Mouse (Mus musculus) megakaryocyte-erythroid progenitor cell, adult 5-6 weeks (primary cell): Measurements from ENCODE around the gene Gpr152. TPM values are rescaled to one million over a fixed set of nuclear protein-coding genes. Genes with fewer than 3 reads are reported as not detected.
"Not testable (repeated sequence)": the region's sequence is repeated elsewhere in the genome, so short reads cannot be mapped to it uniquely, and the experiment has no call there.

ENCODE experiments used
- ATAC-seq: replicated peaks from 2 replicates; pipeline ENCODE4 v1.8.0; 2016; ENCODE audit warnings: mild to moderate bottlenecking, inconsistent platforms; ENCODE audit not compliant: severe bottlenecking, poor library complexity, low FRiP score, low TSS enrichment
- total RNA-seq, 2 experiments: library from RNA; stranded (forward) in 1 of 2; stranded (reverse) in 1 of 2; fragments of 200-1000, 215-1000 nt in 1 of 2; fragments of >200 nt in 1 of 2; fragmentation: Nextera tagmentation in 1 of 2; gene quantifications; 2 replicates each; pipeline ENCODE4 v1.2.3; 2014 to 2017

Gpr152 gene
- total RNA-seq, 2 experiments from 2014 or later: not detected

DNA sequence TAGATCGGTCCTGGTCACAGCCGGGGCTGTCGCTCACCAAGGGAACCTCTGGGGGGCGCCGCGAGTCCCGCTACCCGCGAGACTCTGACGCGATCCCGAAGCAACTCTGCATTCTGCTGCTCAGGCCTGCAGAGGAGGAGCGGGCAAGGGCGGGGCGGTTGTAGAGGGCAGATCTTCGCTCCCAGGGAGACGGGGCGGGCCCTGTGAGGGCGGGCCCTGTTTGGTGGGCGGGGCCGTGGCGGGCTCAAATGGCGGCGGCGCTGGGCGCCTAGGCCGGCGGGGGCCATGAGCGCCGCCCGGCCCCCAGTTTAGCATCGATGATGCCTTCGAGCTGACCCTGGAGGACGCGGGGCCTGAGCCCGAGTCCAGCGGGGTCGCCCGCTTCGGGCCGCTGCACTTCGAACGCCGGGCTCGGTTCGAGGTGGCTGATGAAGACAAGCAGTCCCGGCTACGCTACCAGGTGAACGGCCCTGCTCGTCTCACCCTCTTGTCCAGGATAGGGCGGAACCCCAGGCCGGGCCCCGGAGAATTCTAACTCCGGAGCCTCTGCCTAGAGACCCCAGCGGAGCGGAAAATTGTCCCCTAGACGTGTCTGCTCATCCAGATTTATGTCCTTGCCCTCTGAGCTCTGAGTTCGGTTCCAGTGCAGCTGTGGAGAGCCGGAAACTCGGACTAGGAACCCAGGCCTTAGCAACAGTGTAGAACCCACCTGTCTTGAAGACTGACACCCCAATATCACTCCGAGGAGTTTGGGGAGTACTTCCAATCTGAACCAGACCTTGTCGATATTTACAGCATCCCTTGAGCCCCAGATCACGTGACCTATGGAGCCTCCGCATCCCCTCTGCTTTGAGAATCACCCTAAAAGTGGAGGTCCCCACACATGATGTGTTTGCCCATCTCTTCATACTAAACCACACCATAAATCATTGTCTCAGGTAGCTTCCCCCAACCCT, 13.6 kb upstream of the Gpr152 start, which contains the start of gene Aip:
Gene Aip (minus strand): TSS at position 118 of the 956 bp plus-strand sequence.
- peak; percentile 85 for ATAC-seq

DNA sequence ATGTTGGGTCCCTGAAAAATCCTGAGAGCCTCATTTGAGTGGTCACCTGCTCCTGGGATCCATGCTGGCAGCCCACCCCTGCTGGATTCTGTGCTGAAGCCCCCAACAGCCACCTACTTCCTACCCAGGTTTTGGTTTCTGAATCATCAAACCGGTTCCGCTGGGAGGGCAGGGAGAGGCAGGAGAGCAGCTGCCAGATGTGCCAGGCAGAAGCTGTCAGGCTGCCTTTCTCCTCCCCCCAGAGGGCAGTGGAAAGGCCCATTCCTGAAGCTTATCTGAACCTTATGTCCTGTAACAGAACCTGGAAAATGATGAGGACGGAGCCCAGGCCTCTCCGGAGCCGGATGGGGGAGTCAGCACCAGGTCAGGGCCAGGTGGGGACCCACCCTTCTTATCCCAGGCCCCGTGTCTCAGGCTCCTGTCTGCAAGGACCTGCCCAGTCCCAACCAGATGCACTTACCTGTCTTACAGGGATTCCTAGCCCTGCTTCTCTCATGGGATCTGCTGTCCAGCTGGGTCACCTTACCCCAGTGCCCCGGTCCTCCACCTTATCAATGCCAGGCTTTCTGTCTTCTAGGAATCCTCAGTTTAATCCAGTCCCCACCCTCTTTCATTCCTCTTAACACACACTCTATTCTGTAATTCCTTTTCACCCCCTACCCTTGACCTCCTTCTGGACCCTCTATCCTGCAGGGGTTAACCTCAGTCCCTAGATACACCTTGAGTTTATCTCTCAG, 12.7 kb upstream of the Gpr152 start:
- no peak for ATAC-seq

DNA sequence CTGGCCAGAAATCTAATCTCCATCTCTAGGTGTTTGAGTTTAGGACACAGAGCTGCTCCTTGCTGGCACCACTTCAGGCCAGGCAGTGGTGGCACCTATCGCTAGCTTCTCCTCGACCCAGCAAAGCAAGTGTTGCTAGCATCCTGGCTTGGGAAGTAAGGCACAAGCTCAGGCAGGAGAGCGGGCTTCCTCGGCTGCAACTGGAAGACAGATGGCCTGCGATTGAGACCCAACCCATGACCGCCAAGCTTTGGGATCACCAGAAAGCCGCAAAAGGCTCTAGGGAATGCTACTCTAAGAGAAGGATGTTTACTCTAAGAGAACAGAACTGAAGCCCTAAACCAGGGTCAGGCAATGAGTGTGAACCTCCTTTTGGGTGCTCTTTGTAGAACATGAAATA, 10.1 kb upstream of the Gpr152 start:
- no peak for ATAC-seq

DNA sequence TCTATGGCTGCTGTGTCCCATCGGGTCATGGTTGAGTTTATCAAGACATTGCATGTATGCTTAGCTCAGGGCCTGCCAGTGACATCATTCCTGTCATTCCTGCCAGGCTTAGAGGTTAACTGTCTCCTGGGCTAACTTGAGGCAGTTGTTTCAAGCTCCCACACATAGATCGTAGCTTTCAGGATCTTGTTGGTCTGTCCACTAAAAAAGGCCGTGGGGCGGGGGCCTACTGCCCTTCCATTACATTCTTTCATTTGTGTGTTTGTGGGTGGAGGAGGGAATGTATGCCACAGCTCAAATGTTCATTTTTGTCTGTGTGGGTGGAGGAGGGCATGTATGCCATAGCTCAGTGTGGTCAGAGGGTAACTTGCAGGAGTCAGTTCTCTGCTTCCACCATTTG, 9.5 kb upstream of the Gpr152 start:
- no peak for ATAC-seq

DNA sequence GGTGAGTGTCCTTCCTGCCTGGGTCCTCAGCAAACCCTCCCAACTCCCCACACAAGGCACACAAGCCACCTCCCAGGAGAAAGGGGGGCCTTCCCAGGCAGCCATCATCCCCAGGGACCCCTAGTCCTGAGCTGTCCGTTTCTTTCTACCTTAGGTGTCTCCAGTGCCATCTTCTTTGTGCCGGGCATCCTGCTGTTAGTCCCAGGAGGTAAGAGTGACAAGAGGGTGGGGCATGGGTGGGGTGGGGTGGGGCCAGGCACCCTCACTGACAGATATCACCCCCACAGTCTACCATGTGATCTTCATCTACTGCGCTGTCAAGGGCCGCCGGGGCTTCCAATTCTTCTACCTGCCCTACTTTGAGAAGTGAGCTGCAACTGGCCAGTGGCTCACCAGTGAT, 8.5 kb upstream of the Gpr152 start:
- peak; percentile 50 for ATAC-seq

DNA sequence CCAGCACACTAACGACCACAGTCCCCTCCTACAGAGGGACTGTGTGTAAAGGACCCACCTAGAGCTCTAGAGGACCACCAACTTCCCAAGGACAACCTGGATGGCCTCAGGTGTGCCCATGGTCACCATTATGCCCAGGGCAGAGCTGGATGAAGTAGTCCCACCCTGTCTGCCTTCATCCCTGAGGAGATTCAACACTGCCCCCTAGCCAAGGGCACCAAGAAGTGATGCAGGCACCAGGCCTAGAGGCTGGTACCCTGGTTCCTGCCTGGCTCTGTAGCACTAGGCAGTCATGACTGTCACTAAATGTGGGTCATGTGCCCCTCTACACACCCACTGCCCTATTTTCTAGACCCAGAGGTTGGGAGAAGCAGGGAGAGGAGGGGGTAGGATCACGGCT, 7.8 kb upstream of the Gpr152 start:
- 0 out of 2 replicates have a peak, but pooled peaks have one; percentile 37 for ATAC-seq

DNA sequence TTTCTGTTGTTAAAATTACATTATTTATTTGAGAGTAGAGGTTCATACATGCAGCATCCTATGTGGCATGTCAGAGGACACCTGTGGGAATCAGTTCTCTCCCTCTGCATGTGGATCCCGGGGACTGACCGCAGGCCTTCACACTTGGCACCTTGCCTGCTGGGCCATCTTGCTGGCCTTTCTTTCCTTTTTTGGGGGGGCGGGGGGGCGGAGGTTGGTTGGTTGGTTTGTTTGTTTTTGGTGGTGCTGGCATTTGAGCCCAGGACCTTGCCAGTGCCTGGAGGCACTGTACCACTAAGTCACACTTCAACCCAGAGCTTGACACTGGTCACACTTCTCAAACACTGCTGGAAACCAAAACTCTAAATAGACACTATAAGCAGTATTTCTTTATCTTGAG, 5.2 kb upstream of the Gpr152 start:
- ATAC-seq: no peak

DNA sequence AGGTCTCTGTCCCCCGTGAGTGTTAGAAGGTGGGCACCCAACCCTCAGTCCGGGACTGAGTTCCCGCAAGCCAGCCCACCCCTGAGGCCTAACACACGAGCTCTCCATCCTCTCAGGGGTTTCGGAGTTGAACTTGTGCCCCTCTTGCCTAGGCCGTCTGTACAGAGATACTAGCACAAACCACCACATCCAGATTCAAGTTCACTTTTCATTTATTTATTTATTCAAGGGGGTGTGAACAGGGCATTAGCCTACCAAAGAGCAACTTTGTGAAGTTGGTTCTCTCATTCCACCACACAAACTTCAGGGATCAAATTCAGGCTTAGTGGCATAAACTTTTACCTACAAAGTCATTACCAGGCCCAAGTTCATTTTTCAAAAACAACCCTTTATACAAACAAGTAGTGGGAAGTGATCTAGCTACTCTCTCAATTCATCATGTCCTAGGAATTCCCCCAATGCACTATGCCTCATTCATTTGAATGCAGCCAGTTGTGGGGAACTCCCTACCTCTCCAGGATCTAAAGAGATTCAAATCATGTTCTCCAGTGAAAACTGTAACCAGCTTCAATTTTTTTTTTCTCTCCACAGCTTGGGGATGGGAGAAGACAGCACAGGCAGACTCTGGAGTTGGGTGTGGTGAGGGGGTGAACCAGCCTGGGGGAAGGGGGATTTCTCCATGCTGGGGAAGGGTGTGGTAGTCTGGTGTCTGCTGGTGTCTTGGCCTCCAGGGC, 4.2 kb upstream of the Gpr152 start:
- ATAC-seq: not testable (repeated sequence)

DNA sequence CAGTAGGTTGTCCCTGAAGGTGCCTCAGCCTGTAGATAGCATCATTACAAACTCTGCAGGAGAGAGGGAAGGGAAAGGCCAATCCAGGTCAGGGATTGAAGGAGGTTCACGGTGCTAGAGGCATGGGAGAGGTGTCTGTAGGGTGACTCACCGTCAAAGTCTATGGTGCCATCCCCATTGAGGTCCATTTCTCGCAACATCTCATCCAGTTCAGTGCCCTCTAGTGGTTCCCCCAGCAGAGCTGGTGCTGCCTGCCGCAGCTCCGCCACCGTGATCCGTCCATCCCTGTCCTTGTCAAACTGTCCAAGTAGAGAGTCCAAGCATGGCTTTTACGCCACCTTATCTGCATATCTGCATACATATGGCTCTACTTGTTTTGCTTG, 3.6 kb upstream of the Gpr152 start:
- ATAC-seq: peak; percentile 74; the same call in 1 of the 2 replicates

DNA sequence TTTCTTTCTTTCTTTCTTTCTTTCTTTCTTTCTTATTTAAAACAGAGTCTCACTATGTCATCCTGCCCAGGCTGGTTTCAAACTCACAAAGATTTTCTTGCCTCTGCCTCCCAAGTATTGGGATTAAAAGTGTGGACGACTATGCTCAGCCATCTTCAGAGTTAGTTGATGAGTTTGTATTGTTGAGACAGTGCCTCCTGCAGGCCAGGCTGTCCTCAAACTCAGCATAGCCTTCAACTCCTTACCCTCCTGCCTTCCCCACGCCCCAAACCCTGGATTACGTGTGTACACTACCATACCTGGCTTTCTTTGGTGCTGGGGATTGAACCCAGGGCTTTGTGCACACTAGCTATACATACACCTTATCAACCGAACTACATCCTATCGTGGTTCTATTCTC, 3.1 kb upstream of the Gpr152 start:
- ATAC-seq: peak; percentile 65; the same call in 1 of the 2 replicates

DNA sequence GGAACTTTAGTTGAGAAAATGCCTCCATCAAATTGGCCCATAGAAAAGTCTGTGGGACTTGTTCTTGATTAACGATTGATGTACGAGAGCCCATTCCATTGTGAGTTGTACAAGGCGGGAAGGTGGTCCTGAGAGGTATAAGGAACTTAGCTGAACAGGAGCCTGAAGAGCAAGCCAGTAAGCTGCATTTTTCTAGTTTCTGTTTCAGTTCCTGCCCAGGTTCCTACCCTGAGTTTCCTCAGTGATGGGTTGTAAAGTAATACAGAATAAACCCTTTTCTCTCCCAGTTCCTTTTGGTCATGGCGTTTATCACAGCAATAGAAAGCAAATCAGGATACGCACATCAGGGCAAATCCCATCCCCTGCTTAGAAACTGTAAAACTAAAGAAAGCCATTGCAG, 1.7 kb upstream of the Gpr152 start:
- no peak for ATAC-seq

DNA sequence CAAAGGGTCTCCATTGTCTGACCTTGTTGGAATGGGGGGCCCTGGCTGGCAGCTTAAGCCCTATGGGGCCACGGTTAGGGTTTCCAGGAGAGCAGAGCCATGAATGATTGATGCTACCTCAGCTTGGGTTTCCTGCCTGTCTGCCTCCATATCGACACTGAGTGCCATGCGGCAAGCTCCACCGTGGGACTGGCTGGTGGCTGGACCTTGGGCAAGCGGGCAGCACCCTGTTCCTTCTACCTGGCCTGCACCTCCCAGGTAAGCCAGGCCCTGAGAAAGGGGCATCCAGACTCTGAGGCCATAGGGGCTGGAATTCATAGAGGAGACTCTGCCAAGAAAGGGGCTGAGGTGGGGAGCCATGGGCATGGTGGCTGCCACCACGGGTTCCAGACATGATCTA, 560 bp downstream of the Gpr152 start:
- no peak for ATAC-seq

DNA sequence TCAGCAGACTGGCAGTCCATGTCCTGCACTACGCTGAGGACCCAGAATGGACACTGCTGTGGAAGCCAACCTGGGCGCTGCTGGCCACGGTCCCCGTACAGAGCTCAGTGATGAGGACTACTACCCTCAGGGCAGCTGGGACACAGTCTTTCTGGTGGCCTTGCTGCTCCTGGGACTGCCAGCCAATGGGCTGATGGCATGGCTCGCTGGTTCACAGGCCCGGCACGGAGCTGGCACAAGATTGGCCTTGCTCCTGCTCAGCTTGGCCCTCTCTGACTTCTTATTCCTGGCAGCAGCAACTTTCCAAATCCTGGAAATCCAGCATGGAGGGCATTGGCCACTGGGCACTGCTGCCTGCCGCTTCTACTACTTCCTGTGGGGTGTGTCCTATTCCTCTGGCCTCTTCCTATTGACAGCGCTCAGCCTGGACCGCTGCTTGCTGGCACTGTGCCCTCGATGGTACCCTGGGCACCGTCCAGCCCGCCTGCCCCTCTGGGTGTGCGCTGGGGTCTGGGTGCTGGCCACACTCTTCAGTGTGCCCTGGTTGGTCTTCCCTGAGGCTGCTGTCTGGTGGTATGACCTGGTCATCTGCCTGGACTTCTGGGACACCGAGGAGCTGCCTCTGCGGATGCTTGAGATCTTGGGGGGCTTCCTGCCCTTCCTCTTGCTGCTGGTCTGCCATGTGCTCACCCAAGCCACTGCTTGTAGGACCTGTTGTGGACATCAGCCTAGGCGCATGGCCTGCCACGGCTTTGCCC, 3.0 kb downstream of the Gpr152 start:
- 0 out of 2 replicates have a peak, but pooled peaks have one; percentile 6 for ATAC-seq

DNA sequence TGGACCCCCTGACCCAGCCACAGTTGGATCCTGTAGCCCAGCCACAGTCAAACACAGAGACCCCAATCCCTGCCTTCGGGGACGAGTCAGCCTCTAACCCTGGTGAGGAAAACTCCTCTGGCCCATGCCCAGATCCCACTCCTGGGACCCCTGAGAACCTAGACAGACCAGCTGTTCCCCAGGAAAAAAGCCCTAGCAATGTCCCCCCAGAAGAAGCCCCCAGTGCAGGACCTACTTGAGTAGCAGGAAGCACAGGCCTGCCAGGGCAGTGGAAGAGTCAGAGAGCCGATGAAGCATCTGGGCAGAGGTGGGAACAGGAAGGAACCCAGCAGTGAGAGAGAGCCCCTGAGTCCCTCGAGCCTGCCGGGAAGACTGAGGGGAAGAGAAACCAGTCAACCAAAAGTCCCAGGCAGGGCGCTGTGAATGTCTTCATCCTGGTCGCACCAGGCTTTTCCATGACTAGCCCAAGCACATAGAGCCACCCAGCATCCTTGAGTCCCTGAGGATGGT, 4.2 kb downstream of the Gpr152 start, which contains the start of gene Cabp4:
Gene Cabp4 (minus strand): TSS at position 275 of the 510 bp plus-strand sequence.
- ATAC-seq: no peak

DNA sequence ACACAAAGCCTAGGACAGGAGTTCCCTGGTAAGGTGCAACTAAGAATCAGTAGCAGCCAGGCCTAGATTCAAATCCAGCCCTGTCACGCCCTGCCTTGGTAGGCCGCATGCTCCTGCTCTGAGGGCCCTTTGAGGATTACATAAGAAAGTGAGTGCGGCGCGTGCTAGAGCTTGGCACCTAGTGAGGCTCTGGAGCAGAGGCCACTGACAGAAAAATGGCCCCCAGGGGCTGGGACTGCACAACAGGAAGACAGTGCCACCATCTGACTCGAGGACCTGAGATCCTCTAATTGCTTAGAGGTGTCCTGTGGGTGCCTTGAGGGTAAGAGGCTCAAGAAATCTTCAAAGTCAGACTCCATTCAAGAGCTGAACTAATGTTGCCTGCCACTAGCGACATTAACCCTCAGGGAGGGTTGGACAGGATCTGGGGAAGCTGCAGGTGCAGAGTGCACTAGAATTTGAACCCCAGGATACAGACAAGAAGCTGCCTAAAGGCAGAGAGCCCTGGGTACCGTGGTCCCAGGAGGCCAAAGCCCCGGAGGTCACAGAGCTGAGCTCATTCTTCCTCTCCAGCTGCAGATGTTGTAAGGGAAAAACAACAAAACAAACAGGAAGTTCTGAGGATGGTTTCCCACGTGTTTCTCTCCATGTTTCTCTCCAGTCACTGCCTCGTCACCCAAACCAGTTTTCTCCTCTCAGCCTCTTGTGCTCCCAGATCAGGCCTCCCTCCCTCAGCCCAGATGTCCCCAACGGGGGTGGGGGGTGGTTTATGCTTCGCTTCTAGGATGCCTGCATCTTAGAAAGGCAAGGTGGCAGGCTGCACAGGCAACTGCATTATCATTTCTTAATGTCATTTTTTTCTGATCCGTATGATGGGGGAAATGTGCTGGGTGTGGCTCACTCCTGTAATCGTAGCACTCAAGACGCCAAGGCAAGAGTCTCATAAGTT, 5.2 kb downstream of the Gpr152 start:
- ATAC-seq: no peak

DNA sequence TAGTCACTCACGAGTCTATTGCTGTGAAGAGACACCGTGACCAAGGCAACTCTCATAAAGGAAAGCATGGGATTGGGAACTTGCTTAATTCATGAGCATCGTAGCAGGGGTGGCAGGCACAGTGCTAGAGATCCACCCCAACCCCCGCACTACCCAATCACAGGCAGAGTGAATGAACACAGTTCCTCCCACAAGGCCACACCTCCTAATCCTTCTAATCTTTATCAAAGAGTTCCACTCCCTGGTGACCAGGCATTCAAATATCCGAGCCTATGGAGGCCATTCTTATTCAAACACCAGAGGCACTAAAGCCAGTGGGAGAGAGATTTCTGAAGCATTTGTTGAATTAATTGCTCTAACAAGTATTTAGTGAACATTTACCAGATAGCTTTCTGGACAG, 6.3 kb downstream of the Gpr152 start:
- ATAC-seq: no peak

DNA sequence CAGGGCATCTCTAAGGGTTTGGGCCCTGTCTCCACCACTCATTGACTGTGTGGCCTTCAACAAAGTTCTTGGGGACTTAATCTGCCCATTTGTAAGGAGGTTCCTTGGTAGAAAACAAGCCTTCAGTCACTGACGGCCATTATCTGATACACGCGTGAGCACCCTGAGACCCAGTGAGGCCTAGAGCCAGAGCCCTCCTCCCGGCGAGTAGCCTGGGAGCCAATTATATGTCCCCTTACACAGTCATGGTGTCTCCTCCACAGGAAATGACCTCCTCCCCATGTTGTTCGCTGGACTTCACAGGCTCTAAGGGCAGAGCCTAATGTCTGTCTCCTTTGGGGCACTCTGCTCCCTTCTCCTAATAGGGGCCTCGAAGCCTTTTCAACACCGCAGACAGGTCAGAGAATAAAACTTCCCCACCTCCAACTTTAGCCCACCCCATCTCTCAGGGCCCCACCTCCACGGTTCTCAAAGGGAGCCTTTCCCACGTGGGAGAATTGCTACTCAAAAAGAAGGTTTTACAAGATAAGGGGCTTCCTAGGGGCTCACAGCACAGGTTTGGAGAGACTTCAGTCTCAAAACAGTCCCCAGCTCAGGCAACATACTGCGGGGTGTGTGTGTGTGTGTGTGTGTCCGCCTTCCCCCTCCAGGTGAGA, 6.9 kb downstream of the Gpr152 start:
- no peak for ATAC-seq
